Mouse (Mus musculus) c-Kit-positive CD71-positive TER-119-positive erythroid progenitor cells, embryonic 14.5 days (primary cell): ENCODE measurements around the gene Ache.

ENCODE experiments used
- DNase-seq: peaks from one replicate; pipeline ENCODE4 v3.0.0-alpha.2; 2013; ENCODE audit warnings: low spot score

The Ache gene

DNA sequence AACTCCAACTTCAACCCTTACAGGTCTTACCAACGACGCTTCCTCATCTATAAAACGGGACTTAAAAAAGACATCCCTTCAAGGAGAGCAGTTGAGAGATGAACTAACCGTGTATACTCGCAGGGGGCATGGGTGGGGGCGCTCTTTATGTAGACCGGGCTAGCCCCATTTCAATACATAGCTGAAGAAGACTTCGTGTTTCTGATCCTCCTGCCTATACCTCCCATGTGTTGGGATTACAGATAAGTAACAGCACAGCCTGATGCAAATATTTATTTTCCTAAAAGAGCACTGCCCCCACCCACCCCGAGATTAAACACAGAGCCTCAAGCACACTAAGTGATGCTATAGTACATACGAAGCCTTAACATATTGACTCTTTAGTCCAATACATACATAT, 47.0 kb downstream of the Ache start:
- no peak for DNase-seq

DNA sequence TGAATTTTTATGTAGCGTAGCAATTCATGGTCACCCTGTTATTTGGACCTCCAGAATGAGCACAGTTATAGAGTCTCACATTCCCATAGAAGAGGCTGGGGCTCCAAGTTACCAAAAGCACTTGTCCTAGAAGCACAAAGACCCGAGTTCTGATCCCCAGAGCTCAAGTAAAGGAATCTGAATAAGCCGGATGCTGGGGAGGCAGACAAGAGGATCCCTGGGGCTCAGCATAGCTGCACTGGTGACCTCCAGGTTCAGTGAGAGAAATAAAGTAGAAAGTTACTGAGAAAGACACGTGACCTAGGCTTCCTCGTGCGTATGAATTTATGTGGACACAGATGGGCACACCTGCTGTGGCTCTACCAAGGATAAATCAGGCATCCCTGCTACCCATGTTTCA, 47.7 kb downstream of the Ache start:
- DNase-seq = no peak

DNA sequence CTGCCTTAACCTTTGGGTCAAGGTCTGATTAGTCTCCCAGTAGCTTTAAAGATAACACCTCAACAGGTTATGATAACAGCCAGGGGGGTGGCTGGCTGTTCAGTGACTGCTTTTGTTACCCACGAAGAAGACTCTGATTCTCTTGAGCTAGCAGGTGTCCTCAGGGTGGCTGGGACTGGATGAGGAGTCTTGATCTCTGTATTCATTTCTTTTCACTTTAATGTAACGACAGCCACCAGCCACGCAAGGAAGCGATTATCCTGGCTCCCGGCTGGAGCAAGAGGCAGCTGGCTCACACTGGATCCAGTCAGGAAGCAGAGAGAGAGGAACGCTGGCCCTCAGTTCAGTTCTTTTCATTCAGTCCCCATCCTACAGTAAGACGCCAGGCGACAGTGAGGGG, 49.9 kb downstream of the Ache start:
- no peak for DNase-seq

DNA sequence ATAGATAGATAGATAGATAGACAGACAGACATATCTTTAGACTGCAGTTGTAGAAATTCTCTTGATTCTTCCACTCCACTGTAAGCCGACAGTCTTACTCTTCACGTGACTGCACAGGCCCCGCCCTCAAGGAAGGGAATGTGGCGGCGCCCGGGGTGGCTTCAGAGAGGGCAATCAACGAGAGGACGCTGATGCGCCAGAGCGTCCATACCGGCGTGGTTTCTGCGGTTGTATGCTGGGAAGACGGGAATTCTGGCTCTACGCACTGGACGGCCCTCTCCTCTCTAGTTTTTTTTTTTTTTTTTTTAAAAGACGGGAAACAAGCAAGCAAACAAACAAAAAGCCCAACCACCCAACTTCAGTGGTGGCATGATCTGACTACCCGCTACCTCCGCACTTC, 50.9 kb downstream of the Ache start:
- DNase-seq = peak; percentile 77

DNA sequence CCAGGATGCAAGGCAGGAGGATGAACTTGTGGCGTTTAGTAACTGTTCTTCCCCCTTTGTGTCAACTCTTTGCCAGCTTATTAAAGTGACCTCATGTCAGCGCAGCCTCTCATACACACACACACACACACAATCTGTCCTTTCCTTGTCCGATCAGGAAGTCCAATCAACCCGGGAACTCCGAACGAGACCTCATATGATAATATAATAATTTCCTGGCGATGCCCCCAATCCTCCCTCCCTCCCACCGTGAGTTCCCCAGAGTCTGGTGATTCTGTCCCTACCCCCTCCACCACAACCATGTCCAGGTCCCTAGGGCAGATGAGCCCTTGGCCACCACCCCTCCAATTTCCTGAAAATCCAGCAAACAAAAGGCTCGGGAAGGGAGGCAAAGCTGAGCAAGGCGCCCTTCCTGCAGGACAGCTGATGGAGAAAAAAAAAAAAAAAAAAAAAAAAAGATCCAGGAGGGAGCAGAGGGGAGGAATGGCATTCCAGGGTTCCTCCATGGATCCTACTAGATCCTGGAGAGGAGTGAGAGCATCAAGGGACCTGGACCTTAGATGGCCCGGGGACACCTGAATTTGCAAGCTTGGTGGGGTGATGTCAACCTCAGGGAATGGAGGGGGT, 51.5 kb downstream of the Ache start:
- no peak for DNase-seq

DNA sequence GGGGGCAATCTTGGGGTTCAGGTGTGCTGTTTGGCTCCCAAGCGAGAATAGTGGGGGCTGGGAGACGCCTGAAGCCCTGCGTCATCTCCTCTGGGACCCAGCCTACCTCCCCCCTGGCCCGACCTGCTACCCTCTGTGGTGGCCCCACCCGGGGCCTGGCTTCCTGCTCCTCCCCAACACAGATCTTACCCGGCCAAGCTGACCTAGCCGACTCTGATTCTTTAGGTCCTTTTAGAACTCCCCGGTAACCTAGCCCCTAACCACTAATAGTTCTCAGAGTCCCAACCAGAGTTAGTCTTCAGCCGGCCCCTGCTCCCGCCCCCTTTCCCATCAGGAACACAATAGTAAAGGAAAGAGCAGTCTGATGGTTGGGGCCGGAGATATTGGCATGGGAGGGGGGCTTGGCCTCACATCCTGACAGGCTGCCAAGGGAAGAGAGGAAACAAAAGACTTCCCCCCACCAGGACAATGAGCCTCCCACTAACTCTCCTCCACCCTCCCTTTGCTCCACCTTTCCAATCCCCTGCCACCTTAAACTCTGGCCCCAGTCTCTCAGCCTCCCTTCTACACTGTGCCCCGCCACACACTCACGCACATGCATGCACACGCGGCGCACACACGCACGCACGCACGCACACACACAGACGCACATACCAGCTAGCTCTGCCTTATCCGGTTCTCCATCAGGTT, 52.1 kb downstream of the Ache start:
- DNase-seq = no peak

DNA sequence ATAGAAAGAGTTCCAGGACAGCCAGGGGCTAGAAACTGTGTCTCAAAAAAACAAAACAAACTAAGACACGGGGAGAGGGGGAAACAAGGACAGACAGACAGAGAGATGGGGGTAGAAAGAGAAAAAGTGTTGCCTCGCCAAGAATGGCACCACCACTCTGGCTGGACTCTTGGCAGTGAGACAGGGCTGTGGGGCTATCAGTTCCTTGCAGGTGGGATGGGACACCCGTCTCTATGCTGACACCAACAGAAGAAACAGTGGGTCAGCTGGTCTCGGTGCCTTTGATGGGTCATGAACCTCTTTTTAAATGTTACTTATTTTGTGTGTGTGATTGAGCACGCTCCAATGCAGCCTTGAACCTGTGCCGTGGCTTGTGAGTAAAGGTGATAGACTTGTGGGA, 52.9 kb downstream of the Ache start:
- DNase-seq = no peak

DNA sequence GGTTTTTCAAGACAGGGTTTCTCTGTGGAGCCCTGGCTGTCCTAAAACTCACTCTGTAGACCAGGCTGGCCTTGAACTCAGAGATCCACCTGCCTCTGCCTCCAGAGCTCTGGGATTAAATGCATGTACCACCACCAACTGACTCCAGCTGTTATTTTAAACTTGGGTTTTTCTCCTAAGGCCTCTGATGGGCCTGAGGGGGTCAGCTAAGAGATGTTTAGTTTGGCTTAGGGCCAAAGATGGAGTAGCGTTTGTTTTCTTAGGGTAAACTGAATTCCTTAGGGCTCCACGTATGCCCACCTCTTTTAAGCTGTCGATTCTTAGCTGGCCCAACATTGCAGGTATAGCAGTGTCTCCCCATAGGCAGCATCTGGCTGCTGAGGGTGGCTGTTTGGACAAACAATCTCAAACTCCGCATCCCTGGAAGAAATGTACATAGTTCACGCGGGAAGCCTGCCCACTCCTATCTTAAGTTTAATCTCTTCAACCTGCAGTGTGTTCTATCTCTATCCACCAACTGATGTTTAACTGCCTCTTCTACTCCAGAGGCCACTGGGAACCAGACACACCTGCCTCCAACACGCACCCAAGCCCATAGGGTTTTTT, 55.2 kb downstream of the Ache start:
- no peak for DNase-seq

DNA sequence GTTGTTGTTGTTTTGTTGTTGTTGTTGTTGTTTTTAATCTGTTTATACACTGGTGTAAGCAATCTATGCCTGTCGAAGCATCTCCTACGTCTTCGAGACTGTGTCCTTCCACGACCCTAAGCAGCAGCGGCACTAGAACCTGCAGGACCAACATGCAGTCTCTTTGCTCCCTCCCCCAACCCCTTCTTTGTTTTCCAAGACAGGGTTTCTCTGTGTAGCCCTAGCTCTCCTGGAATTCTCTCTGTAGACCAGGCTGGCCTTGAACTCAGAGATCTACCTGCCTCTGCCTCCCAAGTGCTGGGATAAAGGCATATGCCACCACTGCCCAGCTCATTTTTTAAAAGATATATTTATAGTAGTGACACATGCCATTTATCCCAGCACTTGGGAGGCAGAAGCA, 56.1 kb downstream of the Ache start:
- DNase-seq = no peak

DNA sequence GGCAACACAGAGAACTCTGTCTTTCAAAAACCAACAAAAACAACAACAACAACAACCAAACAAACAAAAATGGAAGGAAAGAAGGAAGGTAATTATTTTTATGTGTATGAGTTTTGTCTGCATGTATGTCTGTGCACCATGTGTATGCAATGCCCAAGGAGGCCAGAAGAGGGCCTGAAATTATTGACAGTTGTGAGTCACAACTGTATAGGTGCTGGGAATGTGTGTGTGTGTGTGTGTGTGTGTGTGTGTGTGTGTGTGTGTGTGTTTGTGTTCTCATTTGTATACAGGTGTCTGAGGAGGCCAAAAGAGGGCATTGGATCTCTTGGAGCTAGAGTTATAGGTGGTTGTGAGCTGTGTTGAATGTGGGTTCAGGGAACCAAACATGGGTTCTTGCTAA, 56.5 kb downstream of the Ache start:
- no peak for DNase-seq
